Mouse (Mus musculus) brown adipose tissue, adult 24 weeks (tissue): ENCODE measurements at regions not wholly inside any gene's neighbourhood (a gene's known extent, or its start where the extent isn't known, plus 50 kb on each side); places are given as distances from the start of the nearest gene placed in this dataset.

Experiments
- H3K27ac ChIP-seq: fragments of 200-500 bp; replicated peaks from 2 replicates; pipeline ENCODE4 v1.5.1; 2012; ENCODE audit warnings: low read depth, mild to moderate bottlenecking, low read length
- H3K4me1 ChIP-seq: fragments of 200-500 bp; 2 replicates; pipeline ENCODE4 v1.6.1; 2012; ENCODE audit warnings: low read length, mixed read lengths; ENCODE audit not compliant: control insufficient read depth, insufficient read depth, insufficient read length
- H3K4me3 ChIP-seq: fragments of 200-500 bp; 2 replicates; pipeline ENCODE4 v1.5.1; 2012; ENCODE audit warnings: low read depth, mild to moderate bottlenecking, low read length, moderate library complexity; ENCODE audit not compliant: insufficient read depth

DNA sequence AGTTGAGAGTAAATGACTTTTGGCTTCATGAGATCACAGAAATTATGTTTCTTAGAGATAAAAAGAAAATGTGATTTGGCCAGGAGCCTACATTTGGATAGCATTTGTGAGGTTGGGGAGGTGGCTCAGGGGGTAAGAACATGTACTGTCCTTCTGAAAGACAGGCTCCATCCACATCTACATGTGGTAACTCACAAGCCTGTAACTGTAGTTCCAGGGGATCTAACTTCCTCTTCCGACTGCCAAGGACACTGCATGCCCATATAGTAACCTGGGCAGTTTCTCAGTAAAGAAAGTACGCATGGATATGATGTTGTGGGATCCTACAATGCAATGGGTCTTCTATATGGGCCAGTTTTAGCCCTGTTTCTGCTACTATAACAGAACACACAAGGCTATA is 779.4 kb upstream of the Car8 start:
- no peak overlapping the region for H3K27ac ChIP-seq
- H3K4me1 ChIP-seq = peaks cover 8% of the 10 kb centered on the region
- no peak overlapping the region for H3K4me3 ChIP-seq

DNA sequence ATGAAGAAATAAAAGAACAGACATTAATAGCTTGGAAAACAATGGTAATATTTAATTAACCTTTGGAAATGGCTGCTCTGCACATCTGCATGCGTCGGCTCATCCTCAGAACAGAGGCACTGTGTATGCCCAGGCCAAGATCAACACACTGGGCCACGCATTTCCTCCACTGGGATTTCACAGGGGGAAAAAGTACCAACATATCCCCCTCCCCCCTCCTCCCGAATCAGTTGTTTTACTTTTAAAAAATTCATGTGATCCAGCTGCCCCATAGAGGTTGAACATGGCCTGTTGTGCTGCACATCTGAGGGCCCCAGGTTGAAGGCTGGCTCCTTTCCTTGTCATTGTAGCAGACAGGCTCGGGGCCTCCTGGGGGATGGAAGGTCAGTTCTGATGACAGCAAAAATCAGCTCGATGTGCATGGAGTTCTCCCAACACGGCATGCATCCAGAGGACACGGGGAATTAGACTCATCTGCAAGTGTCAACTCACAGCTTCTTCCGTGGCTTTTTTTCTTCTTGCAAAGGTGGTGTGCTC is 777.7 kb upstream of the Car8 start:
- H3K4me1 ChIP-seq = peaks cover 8% of the 10 kb centered on the region
- no peak overlapping the region for H3K27ac ChIP-seq
- no peak overlapping the region for H3K4me3 ChIP-seq

DNA sequence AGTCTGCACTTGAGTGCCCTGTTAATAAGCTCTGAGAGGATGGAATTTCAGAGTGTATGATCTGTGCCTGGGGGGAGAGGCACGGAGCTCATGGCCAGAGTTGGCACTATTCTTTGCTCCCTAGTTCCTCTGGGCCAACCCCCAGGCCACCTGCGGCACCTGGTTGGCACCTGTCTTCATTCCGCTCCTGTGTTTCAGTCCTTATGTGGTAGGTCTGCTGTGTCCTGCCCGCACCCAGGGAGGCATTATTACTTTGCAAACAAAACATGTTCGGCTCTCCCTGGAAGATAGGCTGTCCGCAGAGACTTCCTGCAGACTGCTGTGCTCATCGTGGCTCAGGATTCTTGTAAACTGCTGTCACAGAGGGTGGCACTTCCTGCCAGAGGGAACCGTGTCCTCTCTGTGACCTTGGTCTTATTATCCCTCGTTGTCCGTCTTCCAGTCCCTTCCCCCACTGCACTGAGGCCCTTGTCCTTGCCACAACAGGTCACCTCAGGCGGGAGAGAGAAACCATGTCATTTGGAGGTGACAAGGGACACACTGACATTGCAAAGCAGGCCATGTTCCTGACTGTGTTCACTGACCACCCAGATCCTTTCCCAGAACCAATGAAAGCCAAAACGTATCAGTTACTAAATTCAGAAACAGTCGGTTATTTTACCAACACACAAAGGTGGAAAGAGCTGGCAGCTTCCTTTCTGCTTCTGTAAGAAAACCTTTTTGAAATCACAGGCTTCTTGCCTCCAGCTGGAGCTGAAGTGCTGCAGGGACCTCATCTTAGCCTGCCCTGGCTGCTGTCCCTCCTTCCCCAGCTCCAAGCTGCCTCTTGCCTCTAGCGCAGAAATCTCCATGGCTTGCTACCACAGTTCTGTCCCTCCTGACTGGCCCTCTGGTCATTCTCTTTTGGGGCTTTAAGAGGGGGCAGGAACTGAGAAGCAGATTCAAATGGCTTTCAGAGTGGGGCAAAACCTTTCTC is 777.0 kb upstream of the Car8 start:
- H3K4me3 ChIP-seq = no peak overlapping the region
- H3K27ac ChIP-seq = 0 out of 2 replicates have a peak overlapping the region, but pooled peaks have one; percentile 4

DNA sequence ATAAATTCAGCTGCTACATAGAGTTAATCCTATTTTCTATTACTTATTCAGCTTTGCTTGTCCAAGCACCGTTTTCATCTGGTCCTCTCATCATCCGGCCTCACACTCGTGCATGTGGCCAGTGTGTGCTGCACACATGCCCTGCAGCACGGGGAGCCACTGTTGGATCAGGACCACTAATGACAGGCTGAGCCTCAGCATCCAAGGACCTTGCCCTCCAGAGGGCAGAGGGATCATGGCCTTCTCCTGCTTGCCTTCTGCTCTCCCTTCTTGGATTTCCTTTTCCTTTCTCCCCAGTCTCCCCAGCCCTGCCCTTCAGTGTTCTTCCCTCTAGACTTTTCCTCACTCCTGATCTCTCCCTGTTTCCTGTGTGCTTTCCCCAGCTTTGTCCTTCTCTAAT is 776.1 kb upstream of the Car8 start:
- Histone ChIP-seq H3K4me1 (peaks cover 8% of the 10 kb centered on the region), H3K4me3 (no peak overlapping the region), H3K27ac (no peak overlapping the region)

More for the DNA sequence above, 777.0 kb upstream of the Car8 start:
- H3K4me1 ChIP-seq = peaks cover 8% of the 10 kb centered on the region

DNA sequence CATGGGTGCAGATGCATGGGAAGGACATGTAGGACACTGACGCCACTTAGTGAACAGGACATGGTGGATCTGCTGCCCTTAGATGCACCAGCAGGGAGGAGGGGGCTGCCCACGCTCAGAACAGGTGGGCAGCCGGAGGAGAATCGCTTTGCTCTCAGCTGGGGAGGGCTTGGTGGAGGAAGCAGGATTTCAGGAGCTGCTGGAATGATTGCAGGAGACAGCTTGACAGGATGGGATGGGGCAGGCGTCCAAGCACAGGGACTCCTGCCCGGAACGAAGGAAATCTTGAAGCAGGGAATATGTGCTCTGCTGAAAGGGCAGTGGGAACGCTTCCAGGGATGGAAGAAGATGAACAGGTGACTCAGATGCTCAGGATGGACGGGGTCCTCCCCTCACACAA is 773.9 kb upstream of the Car8 start:
- Histone ChIP-seq H3K4me3 (no peak overlapping the region), H3K27ac (no peak overlapping the region), H3K4me1 (peaks cover 8% of the 10 kb centered on the region)

DNA sequence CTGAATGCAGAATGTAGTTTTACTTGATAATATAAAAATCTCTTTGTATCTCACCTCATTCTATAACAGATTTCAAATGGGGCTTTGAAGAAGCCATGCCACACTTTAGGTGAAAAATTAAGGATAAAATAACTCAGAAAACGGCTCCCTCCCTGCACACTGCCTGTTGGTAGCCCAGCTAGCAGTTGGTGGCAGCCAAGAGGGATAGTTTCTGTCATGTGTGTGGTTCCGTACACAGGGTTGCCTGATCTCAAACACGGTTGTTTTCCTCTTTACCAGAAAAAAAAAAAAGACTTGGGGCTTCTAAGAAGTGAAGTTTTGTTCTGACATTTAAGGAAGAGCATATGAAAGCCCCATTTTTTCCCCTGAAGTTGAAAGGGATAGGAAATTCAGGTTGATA is 773.1 kb upstream of the Car8 start:
- no peak overlapping the region for H3K27ac ChIP-seq
- H3K4me1 ChIP-seq = peaks cover 8% of the 10 kb centered on the region
- no peak overlapping the region for H3K4me3 ChIP-seq

DNA sequence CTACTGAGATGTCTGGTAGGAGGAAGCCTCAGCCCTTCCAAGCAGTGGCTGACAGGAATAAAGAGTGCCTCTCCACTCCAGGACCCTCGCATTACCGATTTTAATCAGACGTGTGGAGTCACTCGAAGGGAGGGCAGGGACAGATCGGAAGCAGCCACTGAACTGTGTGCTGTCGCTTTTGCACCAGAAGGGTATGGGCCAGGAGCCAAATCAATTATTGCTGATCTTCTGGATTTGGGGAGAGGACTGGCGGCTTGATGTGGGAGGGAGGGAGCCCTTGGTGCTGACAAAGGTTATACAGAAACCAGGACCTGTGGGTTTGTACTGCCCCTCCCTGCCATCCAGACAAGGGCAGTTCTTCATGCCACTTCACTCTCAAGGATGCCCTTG is 772.3 kb upstream of the Car8 start:
- Histone ChIP-seq H3K4me1 (peaks cover 7% of the 10 kb centered on the region), H3K4me3 (no peak overlapping the region), H3K27ac (no peak overlapping the region)

DNA sequence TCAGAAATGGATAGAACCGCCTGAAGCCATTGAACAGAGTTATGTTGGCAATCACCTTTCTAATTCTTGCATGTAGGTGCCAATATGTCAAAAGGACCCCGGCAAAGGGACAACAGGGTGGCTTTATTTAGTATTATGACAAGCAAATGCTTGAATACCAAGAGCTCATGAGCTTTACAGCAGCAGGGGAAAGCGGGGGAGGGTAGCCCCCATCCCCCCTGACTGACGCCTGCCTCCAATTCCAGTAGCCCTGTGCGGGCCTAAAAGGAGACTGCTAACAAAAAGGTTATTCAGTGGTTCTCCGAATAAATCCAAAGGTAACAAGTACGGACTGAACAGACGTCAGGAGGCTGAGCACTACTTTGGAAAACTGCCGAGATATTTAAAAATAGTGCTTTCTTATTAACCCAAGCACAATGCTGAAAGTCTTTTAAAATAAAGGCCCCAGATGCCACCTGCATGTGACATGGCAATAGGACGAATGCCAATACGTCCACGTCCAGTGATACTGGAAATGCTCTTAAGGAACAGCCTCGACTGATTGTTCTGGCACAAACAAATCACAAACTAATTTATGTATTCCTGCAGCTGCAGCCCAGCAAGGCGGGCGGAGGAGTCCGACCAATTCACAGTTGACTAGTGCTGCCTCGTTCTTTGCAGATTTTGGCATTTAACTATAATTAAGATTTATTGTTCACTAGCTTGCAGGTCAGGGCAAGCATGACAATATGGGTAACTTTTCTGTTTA is 771.7 kb upstream of the Car8 start:
- Histone ChIP-seq H3K4me1 (peaks cover 2% of the 10 kb centered on the region), H3K27ac (no peak overlapping the region), H3K4me3 (no peak overlapping the region)

DNA sequence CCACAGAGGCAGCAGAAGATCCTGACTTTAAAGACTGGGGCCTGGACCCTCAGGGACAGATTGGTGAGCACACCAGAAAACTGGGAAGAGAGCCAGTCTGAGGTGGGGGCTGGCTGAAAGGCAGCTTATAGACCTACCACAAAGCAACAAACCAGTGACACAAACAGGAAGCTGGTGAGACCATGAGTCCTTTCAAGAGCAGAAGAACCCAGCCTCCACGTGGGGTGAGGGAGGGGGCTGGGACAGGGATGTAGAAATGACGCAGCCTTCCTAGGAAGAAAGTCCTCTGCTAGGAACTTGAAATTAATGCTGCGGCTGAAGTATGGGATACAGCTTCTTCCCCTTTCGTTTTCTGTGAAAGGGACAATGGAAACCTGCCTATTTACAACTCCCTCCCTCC is 770.8 kb upstream of the Car8 start:
- Histone ChIP-seq H3K27ac (no peak overlapping the region), H3K4me1 (no peaks in the 10 kb centered on the region), H3K4me3 (no peak overlapping the region)

DNA sequence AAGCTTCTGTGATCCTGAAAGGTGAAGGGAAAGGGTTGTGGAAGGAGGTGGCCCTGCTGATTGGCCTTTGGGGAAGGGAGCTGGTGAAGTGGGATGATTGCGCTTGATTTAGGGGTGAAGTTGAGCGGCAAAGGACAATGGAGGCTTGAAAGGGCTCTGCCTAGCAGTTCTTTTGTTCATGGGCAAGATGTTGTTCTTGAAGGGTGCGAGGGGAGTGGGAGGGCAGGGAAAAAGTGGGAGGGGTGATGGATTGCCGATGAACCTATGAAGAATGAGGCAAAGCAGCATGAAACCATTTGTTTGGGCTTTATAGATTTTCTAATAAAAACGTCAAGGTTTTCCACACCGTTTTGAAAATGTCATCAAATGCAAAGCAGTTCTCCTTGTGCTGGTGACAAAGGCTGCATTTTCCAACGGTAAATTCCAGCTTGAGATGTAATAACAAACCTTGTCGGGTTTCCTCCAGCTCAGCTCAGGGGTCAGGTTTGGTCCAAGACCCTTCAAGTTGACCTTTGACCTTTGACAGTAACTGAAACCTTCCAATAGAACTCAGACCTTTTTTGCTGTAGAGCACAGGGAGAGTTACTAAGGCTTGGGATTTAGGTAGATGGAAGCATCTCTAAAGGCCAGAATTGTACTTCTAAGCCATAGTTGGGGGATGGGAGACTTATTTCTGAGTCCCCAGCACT is 767.2 kb upstream of the Car8 start:
- Histone ChIP-seq H3K4me1 (peaks cover 4% of the 10 kb centered on the region), H3K4me3 (no peak overlapping the region), H3K27ac (no peak overlapping the region)

DNA sequence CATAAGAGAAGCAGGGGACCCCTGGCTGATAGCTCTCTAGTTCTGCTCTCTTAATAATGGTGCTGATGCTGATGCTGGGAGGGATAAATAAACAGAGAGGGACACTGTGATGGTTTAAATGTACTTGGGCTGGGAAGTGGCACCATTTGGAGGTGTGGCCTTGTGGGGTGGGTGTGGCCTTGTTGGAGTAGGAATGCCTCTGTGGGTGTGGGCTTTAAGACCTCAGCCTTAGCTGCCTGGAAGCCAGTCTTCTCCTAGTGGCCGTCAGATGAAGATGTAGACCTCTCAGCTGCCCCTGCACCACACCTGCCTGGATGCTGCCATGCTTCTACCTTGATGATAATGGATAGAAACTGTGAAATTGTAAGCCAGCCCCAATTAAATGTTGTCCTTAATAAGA is 765.0 kb upstream of the Car8 start:
- no peak overlapping the region for H3K4me3 ChIP-seq
- no peak overlapping the region for H3K27ac ChIP-seq
- H3K4me1 ChIP-seq = peaks cover 4% of the 10 kb centered on the region

DNA sequence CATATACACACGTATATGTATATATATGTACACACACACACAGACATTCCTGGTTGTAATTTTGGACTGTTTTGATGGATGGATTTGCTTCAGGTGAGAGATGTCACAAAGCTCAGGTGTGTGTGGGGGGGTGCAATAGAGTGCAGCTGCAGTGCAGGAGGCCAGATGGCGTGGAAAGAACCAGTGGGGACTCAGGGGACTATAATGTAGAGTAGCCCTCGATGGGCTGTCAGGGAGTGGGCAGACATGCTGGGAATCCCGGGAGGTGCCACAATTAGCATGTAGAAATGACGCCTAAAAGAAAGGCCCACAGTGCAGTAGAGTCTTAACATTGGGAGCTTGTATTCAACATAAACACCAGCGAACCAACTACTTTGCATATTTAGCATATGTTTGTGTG is 763.5 kb upstream of the Car8 start:
- Histone ChIP-seq H3K4me3 (no peak overlapping the region), H3K4me1 (peaks cover 4% of the 10 kb centered on the region), H3K27ac (no peak overlapping the region)

DNA sequence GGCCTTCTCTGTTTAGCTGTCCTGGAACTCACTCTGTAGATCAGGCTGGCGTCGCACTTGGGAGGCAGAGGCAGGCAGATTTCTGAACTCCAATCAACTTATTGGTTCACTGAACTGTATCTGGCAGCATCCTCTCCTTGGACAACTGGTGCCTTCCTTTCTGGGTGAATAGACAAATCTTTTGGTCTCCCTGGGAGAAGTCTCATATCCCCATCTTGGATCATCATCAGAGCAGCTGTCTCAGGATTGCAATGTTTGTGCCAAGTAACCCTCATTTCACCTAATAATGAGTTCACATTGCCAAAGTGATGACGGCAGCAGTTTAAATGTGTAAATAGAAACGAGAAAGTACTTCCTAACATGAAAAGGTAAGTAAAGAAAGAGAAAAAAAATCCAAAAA is 759.8 kb upstream of the Car8 start:
- no peak overlapping the region for H3K27ac ChIP-seq
- peaks cover 4% of the 10 kb centered on the region for H3K4me1 ChIP-seq

DNA sequence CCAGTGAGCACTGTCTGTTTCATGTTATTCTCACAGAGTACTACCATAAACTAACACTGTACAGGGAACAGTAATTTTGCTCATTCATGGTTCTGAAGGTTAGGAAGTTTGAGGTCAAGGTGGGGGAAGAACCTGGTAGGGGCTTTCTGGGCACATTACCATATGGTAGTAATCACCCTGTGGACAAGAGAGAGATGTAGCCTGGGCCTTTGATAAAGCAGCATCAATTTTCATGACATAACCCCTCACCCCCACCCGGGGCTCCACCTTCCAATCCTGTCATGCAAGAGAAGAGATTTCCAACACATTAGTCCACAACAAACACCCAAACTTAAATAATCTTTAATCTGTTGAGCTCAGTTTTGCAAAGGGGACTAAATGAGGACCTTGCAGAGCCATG is 753.3 kb upstream of the Car8 start:
- H3K4me3 ChIP-seq = no peak overlapping the region
- no peak overlapping the region for H3K27ac ChIP-seq
- H3K4me1 ChIP-seq = no peaks in the 10 kb centered on the region

More for the DNA sequence above, 759.8 kb upstream of the Car8 start:
- no peak overlapping the region for H3K4me3 ChIP-seq

DNA sequence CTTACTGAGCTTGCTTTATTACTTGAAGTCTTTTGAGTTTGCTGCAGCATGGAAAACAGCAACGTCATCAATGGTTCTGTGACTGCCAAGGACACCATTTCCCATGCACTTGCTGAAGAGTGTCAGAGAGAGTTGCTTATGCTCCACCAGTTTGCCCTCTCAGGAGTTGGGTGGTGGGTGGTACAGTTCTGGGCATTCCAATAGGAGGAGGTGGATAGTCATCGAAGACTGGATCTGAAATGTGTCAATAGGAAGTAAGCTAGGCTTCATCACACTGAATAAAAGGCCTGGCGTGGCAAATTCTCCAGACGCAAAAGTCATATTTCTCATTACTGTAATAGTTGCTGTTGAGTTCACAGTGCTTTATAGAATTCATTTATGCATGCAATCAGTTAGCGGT is 751.7 kb upstream of the Car8 start:
- no peak overlapping the region for H3K27ac ChIP-seq
- no peaks in the 10 kb centered on the region for H3K4me1 ChIP-seq
- H3K4me3 ChIP-seq = no peak overlapping the region
